Mouse (Mus musculus): ENCODE measurements around the gene Olr1.
A peak's percentile ranks its signal among the peaks of the same experiment; 100 is the strongest.

The Olr1 gene

GRCm38 (mm10) chr6:129507024-129507423, at the start of gene Olr1:
TSS of gene Olr1 (minus strand) at chr6:129507165.
- no peaks in the 10 kb centered on the region for H3K27me3 ChIP-seq (ENCODE audit: control insufficient read depth, insufficient read depth, low read length, poor library complexity, severe bottlenecking)
- H3K36me3 ChIP-seq (ENCODE audit: control insufficient read depth, insufficient read depth, low read length, poor library complexity, severe bottlenecking), result no peaks in the 10 kb centered on the region
- DNase-seq (ENCODE audit: low read depth, low spot score), result no peak

GRCm38 (mm10) chr6:129548009-129548408, 41.0 kb upstream of the Olr1 start:
- no peaks in the 10 kb centered on the region for H3K27me3 ChIP-seq (ENCODE audit: control insufficient read depth, insufficient read depth, low read length, poor library complexity, severe bottlenecking)
- no peaks in the 10 kb centered on the region for H3K36me3 ChIP-seq (ENCODE audit: control insufficient read depth, insufficient read depth, low read length, poor library complexity, severe bottlenecking)
- DNase-seq (ENCODE audit: low read depth, low spot score), result peak; percentile 24

- Histone ChIP-seq H3K36me3 (ENCODE audit: control insufficient read depth, insufficient read depth, low read length, poor library complexity, severe bottlenecking) (no peaks in the 10 kb centered on the region), H3K27me3 (ENCODE audit: control insufficient read depth, insufficient read depth, low read length, poor library complexity, severe bottlenecking) (no peaks in the 10 kb centered on the region)
- DNase-seq (ENCODE audit: low read depth, low spot score), result peak; percentile 39
These were observed 40.3 kb upstream of the Olr1 start for GRCm38 (mm10) chr6:129547277-129547676.

- DNase-seq (ENCODE audit: low read depth, low spot score), result peak; percentile 68
- H3K27me3 ChIP-seq (ENCODE audit: control insufficient read depth, insufficient read depth, low read length, poor library complexity, severe bottlenecking), result no peaks in the 10 kb centered on the region
- H3K36me3 ChIP-seq (ENCODE audit: control insufficient read depth, insufficient read depth, low read length, poor library complexity, severe bottlenecking), result no peaks in the 10 kb centered on the region
These were observed 37.0 kb upstream of the Olr1 start for GRCm38 (mm10) chr6:129543709-129544606.

- no peak for DNase-seq (ENCODE audit: low read depth, low spot score)
- no peaks in the 10 kb centered on the region for H3K27me3 ChIP-seq (ENCODE audit: control insufficient read depth, insufficient read depth, low read length, poor library complexity, severe bottlenecking)
- H3K36me3 ChIP-seq (ENCODE audit: control insufficient read depth, insufficient read depth, low read length, poor library complexity, severe bottlenecking), result no peaks in the 10 kb centered on the region
These were observed 35.6 kb upstream of the Olr1 start for GRCm38 (mm10) chr6:129542540-129542939.

GRCm38 (mm10) chr6:129541931-129542330, 35.0 kb upstream of the Olr1 start:
- H3K27me3 ChIP-seq (ENCODE audit: control insufficient read depth, insufficient read depth, low read length, poor library complexity, severe bottlenecking), result no peaks in the 10 kb centered on the region
- H3K36me3 ChIP-seq (ENCODE audit: control insufficient read depth, insufficient read depth, low read length, poor library complexity, severe bottlenecking), result no peaks in the 10 kb centered on the region

GRCm38 (mm10) chr6:129538555-129538954, 31.6 kb upstream of the Olr1 start:
- H3K36me3 ChIP-seq (ENCODE audit: control insufficient read depth, insufficient read depth, low read length, poor library complexity, severe bottlenecking), result no peaks in the 10 kb centered on the region
- DNase-seq (ENCODE audit: low read depth, low spot score), result no peak
- H3K27me3 ChIP-seq (ENCODE audit: control insufficient read depth, insufficient read depth, low read length, poor library complexity, severe bottlenecking), result no peaks in the 10 kb centered on the region

More at GRCm38 (mm10) chr6:129541931-129542330, 35.0 kb upstream of the Olr1 start:
- DNase-seq (ENCODE audit: low read depth, low spot score), result no peak

GRCm38 (mm10) chr6:129535723-129536122, 28.8 kb upstream of the Olr1 start:
- no peaks in the 10 kb centered on the region for H3K27me3 ChIP-seq (ENCODE audit: control insufficient read depth, insufficient read depth, low read length, poor library complexity, severe bottlenecking)
- no peak for DNase-seq (ENCODE audit: low read depth, low spot score)
- H3K36me3 ChIP-seq (ENCODE audit: control insufficient read depth, insufficient read depth, low read length, poor library complexity, severe bottlenecking), result no peaks in the 10 kb centered on the region

GRCm38 (mm10) chr6:129534627-129535190, 27.7 kb upstream of the Olr1 start:
- H3K27me3 ChIP-seq (ENCODE audit: control insufficient read depth, insufficient read depth, low read length, poor library complexity, severe bottlenecking), result no peaks in the 10 kb centered on the region
- DNase-seq (ENCODE audit: low read depth, low spot score), result no peak
- H3K36me3 ChIP-seq (ENCODE audit: control insufficient read depth, insufficient read depth, low read length, poor library complexity, severe bottlenecking), result no peaks in the 10 kb centered on the region

- no peaks in the 10 kb centered on the region for H3K27me3 ChIP-seq (ENCODE audit: control insufficient read depth, insufficient read depth, low read length, poor library complexity, severe bottlenecking)
- no peak for DNase-seq (ENCODE audit: low read depth, low spot score)
These were observed 27.1 kb upstream of the Olr1 start for GRCm38 (mm10) chr6:129534057-129534456.

GRCm38 (mm10) chr6:129532942-129533860, 26.2 kb upstream of the Olr1 start, which contains the start of gene Gabarapl1:
TSS of gene Gabarapl1 (plus strand) at chr6:129533160.
- peak; percentile 62 for DNase-seq (ENCODE audit: low read depth, low spot score)
- no peaks in the 10 kb centered on the region for H3K27me3 ChIP-seq (ENCODE audit: control insufficient read depth, insufficient read depth, low read length, poor library complexity, severe bottlenecking)

More at GRCm38 (mm10) chr6:129534057-129534456, 27.1 kb upstream of the Olr1 start:
- no peaks in the 10 kb centered on the region for H3K36me3 ChIP-seq (ENCODE audit: control insufficient read depth, insufficient read depth, low read length, poor library complexity, severe bottlenecking)

GRCm38 (mm10) chr6:129532556-129532941, 25.6 kb upstream of the Olr1 start:
- Histone ChIP-seq H3K27me3 (ENCODE audit: control insufficient read depth, insufficient read depth, low read length, poor library complexity, severe bottlenecking) (no peaks in the 10 kb centered on the region), H3K36me3 (ENCODE audit: control insufficient read depth, insufficient read depth, low read length, poor library complexity, severe bottlenecking) (no peaks in the 10 kb centered on the region)
- peak; percentile 23 for DNase-seq (ENCODE audit: low read depth, low spot score)

More at GRCm38 (mm10) chr6:129532942-129533860, 26.2 kb upstream of the Olr1 start, which contains the start of gene Gabarapl1:
- H3K36me3 ChIP-seq (ENCODE audit: control insufficient read depth, insufficient read depth, low read length, poor library complexity, severe bottlenecking), result no peaks in the 10 kb centered on the region

GRCm38 (mm10) chr6:129530261-129530660, 23.3 kb upstream of the Olr1 start:
- no peaks in the 10 kb centered on the region for H3K27me3 ChIP-seq (ENCODE audit: control insufficient read depth, insufficient read depth, low read length, poor library complexity, severe bottlenecking)
- no peaks in the 10 kb centered on the region for H3K36me3 ChIP-seq (ENCODE audit: control insufficient read depth, insufficient read depth, low read length, poor library complexity, severe bottlenecking)
- DNase-seq (ENCODE audit: low read depth, low spot score), result no peak

- Histone ChIP-seq H3K36me3 (ENCODE audit: control insufficient read depth, insufficient read depth, low read length, poor library complexity, severe bottlenecking) (no peaks in the 10 kb centered on the region), H3K27me3 (ENCODE audit: control insufficient read depth, insufficient read depth, low read length, poor library complexity, severe bottlenecking) (no peaks in the 10 kb centered on the region)
- DNase-seq (ENCODE audit: low read depth, low spot score), result no peak
These were observed 22.6 kb upstream of the Olr1 start for GRCm38 (mm10) chr6:129529605-129530004.

All from splenic B cell, adult 2 months (primary cell).